Mouse (Mus musculus): ENCODE data around the gene Zscan10.

DNA sequence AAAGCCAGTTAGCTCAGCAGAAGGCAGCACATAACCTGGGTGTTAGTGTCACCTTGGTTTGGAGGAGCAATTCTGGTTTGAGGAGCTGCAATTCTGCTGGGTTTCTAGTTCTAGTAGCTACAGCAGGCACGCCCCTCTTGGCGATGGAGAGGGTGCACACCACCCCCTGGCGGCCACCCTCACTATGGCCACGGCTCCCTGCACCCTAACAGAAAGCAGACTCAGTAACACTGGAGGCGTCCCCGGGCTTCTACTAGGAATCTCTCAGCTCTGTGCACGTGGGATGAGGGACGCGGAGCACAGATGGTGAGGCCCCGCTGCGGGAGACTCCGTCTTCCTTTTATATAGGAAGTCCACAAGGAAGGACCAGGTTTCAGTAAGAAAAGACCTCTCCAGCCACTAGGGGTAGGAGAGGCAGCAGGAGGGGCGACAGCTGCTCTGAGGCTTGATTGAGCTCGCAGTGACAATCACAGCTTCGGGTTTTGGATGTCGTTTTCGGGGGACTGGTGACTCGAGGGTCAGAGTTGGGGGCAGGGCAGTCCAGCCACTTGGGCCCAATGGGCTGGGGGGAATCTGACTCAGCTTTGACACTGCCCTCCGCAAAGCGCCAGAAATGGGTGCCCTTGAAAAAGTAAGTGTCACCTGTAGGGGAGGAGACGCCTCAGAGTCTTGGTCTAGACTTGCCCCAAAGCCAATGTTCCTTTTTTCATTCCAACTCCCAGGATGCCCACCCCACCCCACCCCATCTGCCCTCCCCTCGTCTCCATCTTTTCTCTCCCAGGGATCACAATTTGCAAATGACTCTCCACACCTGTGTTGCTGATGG, 29.8 kb downstream of the Zscan10 start:
- TF ChIP-seq POLR2A (IDR thresholded peaks at IDR 0.05; ENCODE audit: insufficient read length, low read depth) = no peak
- no peak for TF ChIP-seq TCF3 (IDR thresholded peaks at IDR 0.05; ENCODE audit: insufficient read length, low read depth)
- no peak for TF ChIP-seq MAX (IDR thresholded peaks at IDR 0.05; ENCODE audit: low read depth)
- TF ChIP-seq E2F4 (IDR thresholded peaks at IDR 0.05; ENCODE audit: insufficient read depth) = no peak
- TF ChIP-seq MYOG (IDR thresholded peaks at IDR 0.05; ENCODE audit: control insufficient read depth in 1 of 3, insufficient read depth in 1 of 3, insufficient read length in 2 of 3, low read depth in 2 of 3) = peak in 1 of 3 experiments; percentile 46
